Mouse (Mus musculus): ENCODE measurements around the gene Tifab. TPM values are rescaled to one million over a fixed set of nuclear protein-coding genes. Genes with fewer than 3 reads are reported as not detected.

Gene Tifab
- polyA plus RNA-seq, 1 experiment from 2014 or later: 7.1 TPM

- 77% methylated on average over 4 of the region's 4 CpGs for WGBS (ENCODE audit: insufficient replicate concordance)
- Histone ChIP-seq H3K4me1 (ENCODE audit: control insufficient read depth, low read depth, low read length) (peaks cover 19% of the 10 kb centered on the region), H3K36me3 (ENCODE audit: control insufficient read depth, insufficient read depth) (peaks cover 35% of the 10 kb centered on the region), H3K27me3 (ENCODE audit: control insufficient read depth, insufficient read depth, low read depth, low read length) (no peaks in the 10 kb centered on the region), H3K27ac (ENCODE audit: low read length) (no peak overlapping the region), H3K9ac (ENCODE audit: low read depth, low read length) (no peak overlapping the region), H3K4me2 (ENCODE audit: low read depth, low read length) (no peak overlapping the region), H3K4me3 (ENCODE audit: low read depth, low read length) (no peak overlapping the region), H3K9me3 (replicated peaks; ENCODE audit: control insufficient read depth, low read length) (no peaks in the 10 kb centered on the region)
- no peak for ATAC-seq (ENCODE audit: low read depth)
Measured at GRCm38 (mm10) chr13:56129014-56129413, 49.7 kb downstream of the Tifab start.

- H3K27me3 ChIP-seq (ENCODE audit: control insufficient read depth, insufficient read depth, low read depth, low read length): no peaks in the 10 kb centered on the region
Measured at GRCm38 (mm10) chr13:56125632-56126031, 53.1 kb downstream of the Tifab start.

More at GRCm38 (mm10) chr13:56125632-56126031, 53.1 kb downstream of the Tifab start:
- WGBS (ENCODE audit: insufficient replicate concordance): 72% methylated on average over 10 of the region's 10 CpGs
- H3K9ac ChIP-seq (ENCODE audit: low read depth, low read length): no peak overlapping the region
- H3K4me3 ChIP-seq (ENCODE audit: low read depth, low read length): no peak overlapping the region
- H3K4me2 ChIP-seq (ENCODE audit: low read depth, low read length): no peak overlapping the region
- ATAC-seq (ENCODE audit: low read depth): no peak
- no peaks in the 10 kb centered on the region for H3K9me3 ChIP-seq (replicated peaks; ENCODE audit: control insufficient read depth, low read length)
- H3K27ac ChIP-seq (ENCODE audit: low read length): no peak overlapping the region
- H3K36me3 ChIP-seq (ENCODE audit: control insufficient read depth, insufficient read depth): peaks cover 43% of the 10 kb centered on the region
- no peaks in the 10 kb centered on the region for H3K4me1 ChIP-seq (ENCODE audit: control insufficient read depth, low read depth, low read length)

Other genes with a start within 250 kb of the Tifab start
- gene H2afy, start 42.5 kb downstream of the Tifab start, polyA plus RNA-seq (2015; fragmentation: Nextera tagmentation; extraction: Ambion mirVana): 76.3 and 80.7 TPM in 2 replicates
- gene Neurog1, start 73.3 kb upstream of the Tifab start, polyA plus RNA-seq (2015; fragmentation: Nextera tagmentation; extraction: Ambion mirVana): not detected in 2 replicates
- 0.06 TPM in 1 of 2 replicates, not detected in the other for gene Cxcl14, start 117.7 kb upstream of the Tifab start, polyA plus RNA-seq (2015; fragmentation: Nextera tagmentation; extraction: Ambion mirVana)
- not detected in 2 replicates for gene Gm3045, start 247.7 kb upstream of the Tifab start, polyA plus RNA-seq (2015; fragmentation: Nextera tagmentation; extraction: Ambion mirVana)

Measured in liver, embryonic 16.5 days (tissue).